Mouse (Mus musculus) kidney, postnatal 36 days (tissue): Measurements from ENCODE around the gene Mms19.
A peak's percentile ranks its signal among the peaks of the same experiment; 100 is the strongest.
"Not testable (repeated sequence)": the region's sequence is repeated elsewhere in the genome, so short reads cannot be mapped to it uniquely, and the experiment has no call there.

Experiments
- DNase-seq, 2 experiments: peaks; one replicate each; pipeline ENCODE4 v3.0.0; 2021 to 2022; ENCODE audit warnings: mixed read lengths in 2 of 2

Mms19 gene

GRCm38 (mm10) chr19:41933179-41934086 lies 47.5 kb downstream of the Mms19 start, which contains the start of the genes Exosc1 and Zdhhc16:
Gene Exosc1, minus strand, starts transcription at chr19:41933423.
Gene Zdhhc16, plus strand, starts transcription at chr19:41933480.
- peak; percentile 99 for DNase-seq

- DNase-seq = no peak
These were observed 48.3 kb downstream of the Mms19 start for GRCm38 (mm10) chr19:41932686-41933085.

- no peak for DNase-seq
These were observed 60.4 kb downstream of the Mms19 start for GRCm38 (mm10) chr19:41920412-41921067.

GRCm38 (mm10) chr19:41919471-41919870 lies 61.5 kb downstream of the Mms19 start:
- DNase-seq = no peak

GRCm38 (mm10) chr19:41916853-41917252 lies 64.1 kb downstream of the Mms19 start:
- DNase-seq = no peak

- DNase-seq = no peak
These were observed 65.7 kb downstream of the Mms19 start for GRCm38 (mm10) chr19:41915294-41915693.

GRCm38 (mm10) chr19:41914592-41914882 lies 66.4 kb downstream of the Mms19 start:
- DNase-seq = not testable (repeated sequence)

- DNase-seq = no peak
These were observed 67.0 kb downstream of the Mms19 start for GRCm38 (mm10) chr19:41913774-41914591.

- DNase-seq = peak; percentile 57 to 68
These were observed 68.6 kb downstream of the Mms19 start for GRCm38 (mm10) chr19:41912121-41913080.

GRCm38 (mm10) chr19:41911178-41912073 lies 69.5 kb downstream of the Mms19 start, which contains the start of gene Pgam1:
Gene Pgam1, plus strand, starts transcription at chr19:41911923.
- peak; percentile 97 to 98 for DNase-seq

- peak in 1 of 2 experiments; percentile 46 for DNase-seq
These were observed 70.6 kb downstream of the Mms19 start for GRCm38 (mm10) chr19:41910396-41910795.

GRCm38 (mm10) chr19:41908736-41909135 lies 72.2 kb downstream of the Mms19 start:
- peak in 1 of 2 experiments; percentile 68 for DNase-seq

GRCm38 (mm10) chr19:41907079-41907760 lies 73.7 kb downstream of the Mms19 start:
- DNase-seq = peak; percentile 53 to 61

- DNase-seq = no peak
These were observed 74.5 kb downstream of the Mms19 start for GRCm38 (mm10) chr19:41906311-41907078.

GRCm38 (mm10) chr19:41905246-41905645 lies 75.7 kb downstream of the Mms19 start:
- DNase-seq = no peak

- no peak for DNase-seq
These were observed 77.9 kb downstream of the Mms19 start for GRCm38 (mm10) chr19:41902848-41903593.

- no peak for DNase-seq
These were observed 79.3 kb downstream of the Mms19 start for GRCm38 (mm10) chr19:41901696-41902095.

- DNase-seq = no peak
These were observed 80.4 kb downstream of the Mms19 start for GRCm38 (mm10) chr19:41900495-41901090.
